Comparison of ENCODE assay signal across 10 mouse cellular contexts in genomic region chr10:70060689-70061081, GRCm38 (mm10). TPM values are rescaled to one million over a fixed set of nuclear protein-coding genes. Genes with fewer than 3 reads are reported as not detected.
DNase-seq lines count a peak whose midpoint lies in the region; ATAC-seq and TF ChIP-seq lines count a peak whose summit lies in the region.
"Had no signal": no experiment of that assay in that cellular context is flagged by ENCODE, and none has a peak within 500 bp of the region (broad histone marks: within the 10 kb centered on the region; RNA-seq: fewer than 3 reads in every experiment).

No protein-coding gene starts in this region.

- H3K9ac ChIP-seq in lung, embryonic 16.5 days (ENCODE audit: low read length) = no peak overlapping the region
- H3K9ac ChIP-seq in stomach, postnatal 0 days (ENCODE audit: low read length) = no peak overlapping the region
- H3K9ac ChIP-seq: embryonic facial prominence, embryonic 13.5 days; liver, embryonic 14.5 days had no signal

- no peaks in the 10 kb centered on the region for H3K9me3 ChIP-seq in lung, embryonic 16.5 days (ENCODE audit: control insufficient read depth, low read length)
- H3K9me3 ChIP-seq in stomach, postnatal 0 days (ENCODE audit: control insufficient read depth, low read length) = no peaks in the 10 kb centered on the region
- H3K9me3 ChIP-seq: embryonic facial prominence, embryonic 13.5 days had no signal

- no peaks in the 10 kb centered on the region for H3K36me3 ChIP-seq in lung, embryonic 16.5 days (ENCODE audit: control insufficient read depth, insufficient read depth, low read length)
- H3K36me3 ChIP-seq in stomach, postnatal 0 days (ENCODE audit: control insufficient read depth, insufficient read depth, low read length) = no peaks in the 10 kb centered on the region
- H3K36me3 ChIP-seq: embryonic facial prominence, embryonic 13.5 days had no signal

- peak; percentile 10 for DNase-seq in embryo, embryonic 11 days
- DNase-seq in embryo, embryonic 9.5 days (ENCODE audit: extremely low spot score) = no peak
- no peak for DNase-seq in lung, postnatal 4 days
- DNase-seq in kidney, adult 11 months = peak; percentile 57
- DNase-seq in stomach, postnatal 0 days (ENCODE audit: low spot score) = peak; percentile 27
- no peak for DNase-seq in cerebellum, adult 11 months
- DNase-seq in right cerebral cortex, postnatal 4 days = no peak

- 0 out of 2 replicates have a peak overlapping the region, but pooled peaks have one; percentile 20 for H3K4me2 ChIP-seq in lung, embryonic 16.5 days (ENCODE audit: low read depth, low read length)
- H3K4me2 ChIP-seq in stomach, postnatal 0 days (replicated peaks; ENCODE audit: low read depth) = peak overlapping the region; percentile 25; the same call in 1 of the 2 replicates
- H3K4me2 ChIP-seq: embryonic facial prominence, embryonic 13.5 days had no signal

- no peaks in the 10 kb centered on the region for H3K27me3 ChIP-seq in lung, embryonic 16.5 days (ENCODE audit: control insufficient read depth, insufficient read depth, low read depth, low read length)
- no peaks in the 10 kb centered on the region for H3K27me3 ChIP-seq in stomach, postnatal 0 days (ENCODE audit: control insufficient read depth, insufficient read depth, low read length)

- TF ChIP-seq EP300 in stomach, postnatal 0 days (optimal IDR thresholded peaks at IDR 0.05) = no peak

- H3K4me1 ChIP-seq in lung, embryonic 16.5 days (replicated peaks; ENCODE audit: control insufficient read depth, insufficient read depth, low read length) = peaks cover 5% of the 10 kb centered on the region
- H3K4me1 ChIP-seq in stomach, postnatal 0 days (replicated peaks; ENCODE audit: control insufficient read depth, insufficient read depth) = 0 out of 2 replicates have a peak, but pooled peaks cover 2% of the 10 kb centered on the region

- ATAC-seq in lung, embryonic 16.5 days (ENCODE audit: low read depth) = no peak
- 0 out of 2 replicates have a peak, but pooled peaks have one; percentile 40 for ATAC-seq in stomach, postnatal 0 days (ENCODE audit: low FRiP score, low TSS enrichment)

- no peak overlapping the region for H3K27ac ChIP-seq in lung, embryonic 16.5 days (ENCODE audit: low read length)
- no peak overlapping the region for H3K27ac ChIP-seq in stomach, postnatal 0 days (replicated peaks)
- H3K27ac ChIP-seq: embryonic facial prominence, embryonic 13.5 days; liver, embryonic 14.5 days had no signal

- 23% methylated on average over 10 of the region's 10 CpGs for WGBS in lung, embryonic 16.5 days
- WGBS in stomach, postnatal 0 days = 24% methylated on average over 10 of the region's 10 CpGs

- no peak for TF ChIP-seq CTCF in stomach, postnatal 0 days (IDR thresholded peaks at IDR 0.05; ENCODE audit: low read depth)

- H3K4me3 ChIP-seq in lung, embryonic 16.5 days (ENCODE audit: low read length) = no peak overlapping the region
- H3K4me3 ChIP-seq in stomach, postnatal 0 days (ENCODE audit: low read depth, low read length) = no peak overlapping the region
- H3K4me3 ChIP-seq: embryonic facial prominence, embryonic 13.5 days had no signal

RNA-seq across cellular contexts. Expression of gene Ccdc6, which starts 36.2 kb away (rescaled TPM):
- 15.1 and 16.3 TPM in 2 replicates for polyA plus RNA-seq in lung, embryonic 16.5 days (2015; fragmentation: Nextera tagmentation; extraction: Ambion mirVana)
- polyA plus RNA-seq in stomach, postnatal 0 days (2015; fragmentation: Nextera tagmentation; extraction: Ambion mirVana) = 9.4 and 10.0 TPM in 2 replicates

Comparison
In these comparisons a context has a peak if more than half of its experiments do, and no peak if none do; other contexts are left out.
1. DNase-seq: peak in embryo, embryonic 11 days (single experiment), kidney, adult 11 months (single experiment) and stomach, postnatal 0 days (single experiment); none in embryo, embryonic 9.5 days (single experiment), lung, postnatal 4 days (0 of 2), cerebellum, adult 11 months (single experiment) and right cerebral cortex, postnatal 4 days (single experiment).